Mouse (Mus musculus): ENCODE measurements around the gene Gas6.
A peak's percentile ranks its signal among the peaks of the same experiment; 100 is the strongest.

Gene Gas6

GRCm38 (mm10) chr8:13504894-13505674, 10.8 kb upstream of the Gas6 start:
- DNase-seq: no peak

- no peak for DNase-seq
These were observed 9.8 kb upstream of the Gas6 start for GRCm38 (mm10) chr8:13503936-13504606.

- no peak for DNase-seq
These were observed 6.9 kb upstream of the Gas6 start for GRCm38 (mm10) chr8:13501221-13501620.

GRCm38 (mm10) chr8:13493011-13493410, 1.3 kb downstream of the Gas6 start:
- DNase-seq: peak in 1 of 2 experiments; percentile 58

GRCm38 (mm10) chr8:13492198-13492995, 1.9 kb downstream of the Gas6 start:
- no peak for DNase-seq

GRCm38 (mm10) chr8:13491491-13492010, 2.7 kb downstream of the Gas6 start:
- DNase-seq: no peak

- DNase-seq: no peak
These were observed 4.0 kb downstream of the Gas6 start for GRCm38 (mm10) chr8:13489986-13490910.

GRCm38 (mm10) chr8:13489351-13489750, 4.9 kb downstream of the Gas6 start:
- no peak for DNase-seq

- DNase-seq: no peak
These were observed 11.1 kb downstream of the Gas6 start for GRCm38 (mm10) chr8:13483191-13483590.

GRCm38 (mm10) chr8:13482101-13482801, 12.0 kb downstream of the Gas6 start:
- peak; percentile 74 to 77 for DNase-seq

GRCm38 (mm10) chr8:13481596-13481995, 12.7 kb downstream of the Gas6 start:
- no peak for DNase-seq

GRCm38 (mm10) chr8:13481089-13481554, 13.2 kb downstream of the Gas6 start:
- DNase-seq: peak; percentile 67 to 70

- DNase-seq: no peak
These were observed 18.4 kb downstream of the Gas6 start for GRCm38 (mm10) chr8:13475892-13476291.

- peak in 1 of 2 experiments; percentile 56 for DNase-seq
These were observed 22.0 kb downstream of the Gas6 start for GRCm38 (mm10) chr8:13472284-13472683.

- no peak for DNase-seq
These were observed 22.8 kb downstream of the Gas6 start for GRCm38 (mm10) chr8:13471484-13471883.

- DNase-seq: peak; percentile 63 to 65
These were observed 25.6 kb downstream of the Gas6 start for GRCm38 (mm10) chr8:13468737-13469136.

GRCm38 (mm10) chr8:13466989-13467388, 27.3 kb downstream of the Gas6 start:
- DNase-seq: peak; percentile 62 to 64

- no peak for DNase-seq
These were observed 29.0 kb downstream of the Gas6 start for GRCm38 (mm10) chr8:13465324-13465723.

- peak in 1 of 2 experiments; percentile 42 for DNase-seq
These were observed 31.9 kb downstream of the Gas6 start for GRCm38 (mm10) chr8:13462392-13462791.

- peak; percentile 88 to 92 for DNase-seq
These were observed 32.4 kb downstream of the Gas6 start for GRCm38 (mm10) chr8:13461843-13462242.

Measured in cerebellum, postnatal 14 days (tissue).